Mouse (Mus musculus) kidney, postnatal 0 days (tissue): ENCODE data around the gene Rbks. TPM values are rescaled to one million over a fixed set of nuclear protein-coding genes. Genes with fewer than 3 reads are reported as not detected.
A peak's percentile ranks its signal among the peaks of the same experiment; 100 is the strongest.

ENCODE experiments used
- ATAC-seq: fragments of 200-750 bp; cut with Nextera tagmentation; replicated peaks from 2 replicates; pipeline ENCODE4 v1.8.0; 2017; ENCODE audit warnings: low read depth, moderate number of reproducible peaks, moderate TSS enrichment, moderate library complexity; ENCODE audit not compliant: low FRiP score
- DNase-seq: peaks from one replicate; pipeline ENCODE4 v3.0.0-alpha.2; 2016; ENCODE audit warnings: low spot score
- H3K27ac ChIP-seq: fragments of 300-500 bp; sonication (generic); 2 replicates; pipeline ENCODE4 v1.5.1; 2014; ENCODE audit warnings: mild to moderate bottlenecking
- H3K27me3 ChIP-seq: fragments of 300-500 bp; sonication (generic); 2 replicates; pipeline ENCODE4 v1.6.1; 2014; ENCODE audit warnings: low read length, mixed read lengths; ENCODE audit not compliant: insufficient read depth
- H3K36me3 ChIP-seq: fragments of 300-500 bp; sonication (generic); 2 replicates; pipeline ENCODE4 v1.6.1; 2014; ENCODE audit warnings: low read length, mixed read lengths; ENCODE audit not compliant: insufficient read depth
- H3K4me1 ChIP-seq: fragments of 300-500 bp; sonication (generic); replicated peaks from 2 replicates; pipeline ENCODE4 v1.6.1; 2014; ENCODE audit warnings: antibody characterized with exemption, low read length, mixed read lengths; ENCODE audit not compliant: insufficient read depth
- H3K4me2 ChIP-seq: fragments of 300-500 bp; sonication (generic); 2 replicates; pipeline ENCODE4 v1.6.1; 2014; ENCODE audit warnings: mild to moderate bottlenecking, low read length, moderate library complexity, mixed read lengths
- H3K4me3 ChIP-seq: fragments of 300-500 bp; sonication (generic); replicated peaks from 2 replicates; pipeline ENCODE4 v1.5.1; 2014; ENCODE audit warnings: low read depth, low read length
- H3K9ac ChIP-seq: fragments of 300-500 bp; sonication (generic); 2 replicates; pipeline ENCODE4 v1.6.1; 2014; ENCODE audit warnings: low read depth, low read length
- H3K9me3 ChIP-seq: fragments of 300-500 bp; sonication (generic); replicated peaks from 2 replicates; pipeline ENCODE4 v1.6.1; 2016; ENCODE audit warnings: low read length, inconsistent platforms, mixed read lengths
- CTCF ChIP-seq: IDR thresholded peaks from 2 replicates; pipeline ENCODE4 v1.5.1; 2016; ENCODE audit warnings: antibody characterized with exemption, low read depth, mild to moderate bottlenecking, moderate library complexity
- WGBS: fragments of 180-500 bp; shearing (Covaris S2); extraction: QIAGEN DNeasy Blood & Tissue Kit; methylation state at CpG from one replicate; pipeline ENCODE4 v1.1.7; 2014; 5-methylcytosine and 5-hydroxymethylcytosine counted together
- microRNA-seq: library from miRNA; unstranded; fragments of <30 nt; microRNA quantifications from one replicate; pipeline ENCODE4, GENCODE M21; 2016
- polyA plus RNA-seq: library from polyadenylated mRNA; unstranded; fragments of >200 nt; fragmentation: Nextera tagmentation; extraction: Ambion mirVana; gene quantifications from 2 replicates; pipeline ENCODE4 v1.2.1, GENCODE M21; 2015

Rbks gene
- polyA plus RNA-seq, 1 experiment from 2014 or later = 12.5 TPM

GRCm38 (mm10) chr5:31585526-31585925 is 111.9 kb downstream of the Rbks start:
- no peak for TF ChIP-seq CTCF

GRCm38 (mm10) chr5:31583261-31583660 is 114.2 kb downstream of the Rbks start:
- H3K27me3 ChIP-seq = no peaks in the 10 kb centered on the region
- DNase-seq (peak; percentile 95), ATAC-seq (peak; percentile 89)
- H3K9me3 ChIP-seq = no peaks in the 10 kb centered on the region
- H3K36me3 ChIP-seq = no peaks in the 10 kb centered on the region
- H3K27ac ChIP-seq = peak overlapping the region; percentile 93
- H3K4me3 ChIP-seq = no peak overlapping the region
- TF ChIP-seq CTCF = no peak
- H3K4me2 ChIP-seq = no peak overlapping the region
- whole genome bisulfite sequencing = 17% methylated on average over 2 of the region's 2 CpGs
- peaks cover 13% of the 10 kb centered on the region for H3K4me1 ChIP-seq
- no peak overlapping the region for H3K9ac ChIP-seq

More at GRCm38 (mm10) chr5:31585526-31585925, 111.9 kb downstream of the Rbks start:
- peak overlapping the region; percentile 92; the same call in 1 of the 2 replicates for H3K27ac ChIP-seq
- no peak overlapping the region for H3K4me3 ChIP-seq
- H3K9ac ChIP-seq = no peak overlapping the region
- H3K27me3 ChIP-seq = no peaks in the 10 kb centered on the region
- peak; percentile 29 for ATAC-seq
- H3K4me1 ChIP-seq = peaks cover 13% of the 10 kb centered on the region
- no peaks in the 10 kb centered on the region for H3K36me3 ChIP-seq
- DNase-seq = peak; percentile 38
- no peak overlapping the region for H3K4me2 ChIP-seq
- H3K9me3 ChIP-seq = no peaks in the 10 kb centered on the region
- 62% methylated on average over 4 of the region's 4 CpGs for WGBS

DNA sequence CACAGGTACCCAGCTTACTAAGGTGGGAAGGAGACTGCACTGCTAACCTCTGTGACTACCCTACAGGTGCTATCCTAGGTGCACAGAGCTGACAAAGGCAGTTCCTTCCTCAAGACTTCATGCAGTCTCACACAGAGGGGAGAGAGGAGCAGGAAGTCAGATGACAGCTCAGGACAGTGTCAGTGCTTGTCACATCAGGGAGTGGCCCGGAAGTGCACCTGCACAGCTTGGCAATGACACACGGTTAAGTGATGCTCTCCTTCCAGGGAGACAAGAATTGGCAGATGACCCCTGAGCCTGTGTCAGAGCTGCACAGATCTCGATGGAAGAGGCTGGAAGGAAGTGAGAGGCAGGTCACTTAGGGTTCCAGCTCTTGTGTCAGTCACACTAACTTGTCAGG is 115.5 kb downstream of the Rbks start:
- no peak for TF ChIP-seq CTCF
- Histone ChIP-seq H3K9ac (no peak overlapping the region), H3K9me3 (no peaks in the 10 kb centered on the region), H3K36me3 (no peaks in the 10 kb centered on the region), H3K27me3 (no peaks in the 10 kb centered on the region), H3K4me3 (no peak overlapping the region), H3K27ac (peak overlapping the region; percentile 93), H3K4me2 (no peak overlapping the region), H3K4me1 (peaks cover 18% of the 10 kb centered on the region)
- 55% methylated on average over 3 of the region's 3 CpGs for WGBS
- no peak for ATAC-seq
- no peak for DNase-seq

DNA sequence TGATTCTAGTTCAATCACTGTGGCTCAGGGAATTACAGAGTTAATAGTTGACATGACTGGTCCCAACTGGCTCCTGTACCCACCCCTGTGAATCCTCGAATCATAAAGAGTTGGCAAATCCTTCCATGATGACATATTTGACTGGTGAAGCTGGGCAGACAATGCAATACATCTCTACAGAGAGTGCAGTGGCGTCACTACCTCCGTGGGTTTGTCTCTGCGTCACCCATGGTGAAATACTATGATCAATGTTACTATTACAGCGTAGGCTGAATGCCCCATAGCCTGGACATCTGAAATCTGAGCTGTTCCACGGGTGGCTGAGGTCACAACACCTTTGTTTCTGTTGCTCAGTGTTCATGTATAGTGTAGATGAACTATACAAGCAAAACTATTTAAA is 116.2 kb downstream of the Rbks start:
- H3K27ac ChIP-seq = peak overlapping the region; percentile 19; the same call in 1 of the 2 replicates
- TF ChIP-seq CTCF = no peak

DNA sequence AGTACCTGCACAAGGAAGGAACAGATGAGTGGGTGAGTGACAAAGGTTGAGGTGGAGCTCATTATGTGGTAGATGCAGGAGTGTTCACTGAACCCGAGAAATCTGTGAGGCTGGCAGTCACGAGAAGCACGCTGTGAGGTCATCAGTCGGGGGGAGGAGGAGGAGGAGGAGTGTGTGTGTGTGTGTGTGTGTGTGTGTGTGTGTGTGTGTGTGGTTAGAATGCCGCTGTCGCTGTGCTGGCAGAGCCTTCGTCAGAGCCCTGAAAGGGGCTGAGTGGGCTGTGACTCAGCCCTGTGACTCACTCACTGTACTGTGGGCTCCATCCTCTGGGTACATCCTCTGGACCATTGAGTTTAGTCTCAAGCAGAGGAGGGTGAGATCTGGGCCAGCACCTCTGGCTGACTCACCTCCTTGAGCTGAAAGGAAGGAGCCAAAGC is 120.9 kb downstream of the Rbks start:
- peak; percentile 52 for DNase-seq
- H3K9ac ChIP-seq = no peak overlapping the region
- ATAC-seq = peak; percentile 95
- no peaks in the 10 kb centered on the region for H3K27me3 ChIP-seq
- peaks cover 7% of the 10 kb centered on the region; the same call in 1 of the 2 replicates for H3K4me1 ChIP-seq
- no peaks in the 10 kb centered on the region for H3K9me3 ChIP-seq
- no peak overlapping the region for H3K4me2 ChIP-seq
- peak overlapping the region; percentile 72 for H3K27ac ChIP-seq
- 53% methylated on average over 6 of the region's 7 CpGs for WGBS
- no peak for TF ChIP-seq CTCF
- no peak overlapping the region for H3K4me3 ChIP-seq
- H3K36me3 ChIP-seq = no peaks in the 10 kb centered on the region

More for the DNA sequence above, 116.2 kb downstream of the Rbks start:
- Histone ChIP-seq H3K4me3 (no peak overlapping the region), H3K9me3 (no peaks in the 10 kb centered on the region), H3K4me1 (peaks cover 15% of the 10 kb centered on the region; the same call in 1 of the 2 replicates), H3K36me3 (no peaks in the 10 kb centered on the region), H3K9ac (no peak overlapping the region), H3K4me2 (no peak overlapping the region), H3K27me3 (no peaks in the 10 kb centered on the region)
- DNase-seq (no peak), ATAC-seq (no peak)
- WGBS = 58% methylated on average over 6 of the region's 6 CpGs

Small RNA genes within 50 kb of the gene (microRNA-seq; reads per million reads assigned to microRNA genes)
- not detected for gene Mir3473e

Other genes with a start within 250 kb of the Rbks start
- gene Zfp512, start 245.2 kb downstream of the Rbks start, polyA plus RNA-seq = 26.5 and 31.3 TPM in 2 replicates
- gene 4930548H24Rik, start 211.9 kb downstream of the Rbks start, polyA plus RNA-seq = not detected in 2 replicates
- gene Gpn1, start 202.9 kb downstream of the Rbks start, polyA plus RNA-seq = 41.2 and 45.5 TPM in 2 replicates
- gene Slc4a1ap, start 170.6 kb downstream of the Rbks start, polyA plus RNA-seq = 18.6 and 21.7 TPM in 2 replicates
- 13.6 and 16.6 TPM in 2 replicates for gene Supt7l, start 169.8 kb downstream of the Rbks start, polyA plus RNA-seq
- gene Mrpl33, start 100.7 kb downstream of the Rbks start, polyA plus RNA-seq = 369 and 406 TPM in 2 replicates
- gene Babam2, start 57 bp upstream of the Rbks start, polyA plus RNA-seq = 82.7 and 90.2 TPM in 2 replicates